Mouse (Mus musculus) G1E (cell line): ENCODE data around the gene Alad. TPM values are rescaled to one million over a fixed set of nuclear protein-coding genes. Genes with fewer than 3 reads are reported as not detected.
"Not testable (repeated sequence)": the region's sequence is repeated elsewhere in the genome, so short reads cannot be mapped to it uniquely, and the experiment has no call there.

ENCODE experiments used
- ATAC-seq: 2 replicates; pipeline ENCODE4 v1.8.0; 2016; ENCODE audit warnings: mild to moderate bottlenecking; ENCODE audit not compliant: insufficient number of reproducible peaks, poor library complexity, low FRiP score, severe bottlenecking; ENCODE audit errors: extremely low read depth
- DNase-seq: peaks from one replicate; pipeline ENCODE4 v3.0.0; 2012; ENCODE audit warnings: low spot score
- H3K27me3 ChIP-seq: 2 replicates; pipeline ENCODE4 v1.6.1; 2012; ENCODE audit warnings: mild to moderate bottlenecking, low read length, inconsistent platforms; ENCODE audit not compliant: insufficient read depth
- H3K36me3 ChIP-seq: replicated peaks from 2 replicates; pipeline ENCODE3; 2012; ENCODE audit warnings: mild to moderate bottlenecking, inconsistent platforms
- H3K4me1 ChIP-seq: 2 replicates; pipeline ENCODE4 v1.6.1; 2012; ENCODE audit warnings: low read depth, low read length, inconsistent platforms, mixed read lengths; ENCODE audit not compliant: insufficient read depth
- H3K4me3 ChIP-seq: 2 replicates; pipeline ENCODE4 v1.5.1; 2012; ENCODE audit warnings: low read depth, mild to moderate bottlenecking, inconsistent platforms, low read length, moderate library complexity, mixed read lengths
- H3K9me3 ChIP-seq: replicated peaks from 2 replicates; pipeline ENCODE4 v1.6.1; 2012; ENCODE audit warnings: inconsistent platforms
- CTCF ChIP-seq: IDR thresholded peaks from 2 replicates; pipeline ENCODE4 v1.5.1; 2012; ENCODE audit warnings: low read depth, low read length, inconsistent platforms, mixed read lengths
- GATA1 ChIP-seq: IDR thresholded peaks from 2 replicates; pipeline ENCODE4 v1.6.1; 2012; ENCODE audit warnings: borderline replicate concordance, low read length, inconsistent platforms, mixed read lengths
- GATA2 ChIP-seq: IDR thresholded peaks from 2 replicates; pipeline ENCODE4 v1.6.1; 2012; ENCODE audit warnings: low read depth, low read length, inconsistent platforms, borderline replicate concordance
- POLR2AphosphoS5 ChIP-seq: IDR thresholded peaks from 2 replicates; pipeline ENCODE4 v1.6.1; 2012; ENCODE audit warnings: low read depth, low read length, inconsistent platforms; ENCODE audit not compliant: insufficient replicate concordance
- TAL1 ChIP-seq: conservative IDR thresholded peaks from 2 replicates; pipeline ENCODE4 v1.6.1; 2012; ENCODE audit warnings: low read depth, low read length, inconsistent platforms, mixed read lengths
- polyA plus RNA-seq: library from polyadenylated mRNA; stranded (reverse); fragments of >175 nt; gene quantifications from 2 replicates; pipeline ENCODE4 v1.2.3, GENCODE M21; 2012
- total RNA-seq, 2 experiments: library from RNA; stranded (forward) in 1 of 2; stranded (reverse) in 1 of 2; fragments of 200-1000 nt in 1 of 2; fragments of >200 nt in 1 of 2; fragmentation: Nextera tagmentation in 1 of 2; gene quantifications; 2 replicates each; pipeline ENCODE4 v1.2.3; 2014 to 2017

The Alad gene
- total and polyA plus RNA-seq, 3 experiments = 49.4 to 196 (median 123) TPM

DNA sequence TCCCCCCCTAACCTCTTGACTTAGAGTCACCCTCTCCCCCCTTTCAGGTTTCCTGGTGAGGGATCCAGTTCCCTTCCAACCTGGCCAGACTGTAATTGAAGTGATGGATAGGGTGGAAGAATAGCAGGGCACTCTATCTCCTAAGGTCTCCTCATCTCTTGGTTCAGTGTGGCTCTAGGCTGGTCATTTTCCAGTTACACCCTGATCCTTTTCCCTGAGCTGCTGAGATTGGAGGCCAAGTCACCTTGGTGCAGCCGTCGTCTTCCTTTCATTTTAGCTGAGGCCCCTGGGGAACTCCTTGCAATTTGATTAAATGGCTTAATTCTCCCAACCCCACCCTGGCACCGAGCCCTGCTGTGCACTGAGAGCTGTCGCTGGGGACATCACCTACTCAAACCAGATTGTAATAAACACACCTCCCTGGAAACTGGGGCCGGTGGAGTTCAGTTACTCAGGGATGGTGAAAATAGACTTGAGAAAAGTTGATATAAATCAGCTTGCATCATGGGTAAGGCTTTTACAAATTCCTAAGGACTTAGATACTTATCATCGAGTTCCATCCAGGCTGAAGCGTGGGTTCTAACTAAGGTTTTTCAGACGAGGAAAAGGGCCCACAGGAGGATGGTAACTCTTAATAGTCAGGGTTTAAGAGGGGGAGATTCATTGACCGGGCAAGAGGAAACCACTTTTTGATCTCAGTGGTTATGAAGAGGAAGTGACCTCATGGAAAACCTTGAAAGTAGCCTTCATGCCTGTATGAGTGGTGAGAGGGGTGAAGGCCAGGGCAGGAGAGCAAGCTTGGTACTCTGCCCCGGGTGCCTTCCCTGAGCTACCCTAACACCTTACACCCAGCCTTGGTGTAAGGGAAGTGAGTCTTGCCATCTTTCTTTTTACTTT, 38.8 kb downstream of the Alad start:
- Histone ChIP-seq H3K36me3 (no peaks in the 10 kb centered on the region), H3K27me3 (0 out of 2 replicates have a peak, but pooled peaks cover 2% of the 10 kb centered on the region), H3K4me3 (no peak overlapping the region), H3K9me3 (no peaks in the 10 kb centered on the region), H3K4me1 (peaks cover 20% of the 10 kb centered on the region)
- no peak for TF ChIP-seq GATA2
- TF ChIP-seq CTCF = no peak
- TF ChIP-seq POLR2AphosphoS5 = no peak
- TF ChIP-seq TAL1 = no peak
- no peak for TF ChIP-seq GATA1
- ATAC-seq (no peak), DNase-seq (no peak)

DNA sequence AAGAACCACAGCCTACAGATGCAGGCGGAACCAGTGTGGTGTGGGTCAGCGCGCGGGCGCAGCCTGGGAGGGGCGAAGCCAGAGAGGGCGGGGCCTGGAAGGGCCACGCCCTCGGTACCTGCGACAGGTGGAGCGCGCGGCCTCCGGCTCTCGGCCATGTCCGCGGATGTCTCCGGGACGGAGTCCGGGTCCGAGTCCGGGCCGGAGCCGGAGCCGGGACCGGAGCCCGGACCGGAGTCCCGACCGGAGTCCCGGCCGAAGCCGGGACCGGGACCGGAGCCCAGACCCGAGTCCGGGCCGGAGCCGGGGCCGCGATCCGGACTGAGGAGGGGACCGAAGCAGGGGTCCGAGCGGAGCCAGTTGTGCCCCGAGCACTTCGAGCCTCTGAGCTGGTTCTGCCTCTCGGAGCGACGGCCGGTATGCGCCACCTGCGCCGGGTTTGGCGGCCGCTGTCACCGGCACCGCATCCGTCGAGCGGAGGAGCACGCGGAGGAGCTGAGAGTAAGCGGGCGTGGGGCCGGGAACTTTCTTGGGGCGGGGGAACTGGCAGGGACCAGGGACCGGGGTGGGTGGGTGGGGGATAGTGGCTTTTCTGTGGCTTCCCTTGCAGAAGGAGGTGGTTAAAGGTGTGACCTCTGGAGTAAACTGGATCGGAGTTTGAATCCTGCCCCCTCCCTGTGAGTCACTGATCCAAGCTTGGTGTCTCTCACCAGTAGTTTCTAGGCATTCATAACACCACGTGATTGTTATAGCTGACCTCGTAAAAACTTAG, 39.6 kb downstream of the Alad start, which contains the start of gene Bspry:
Bspry (plus strand) TSS at position 117 of the 772 bp plus-strand sequence.
- TF ChIP-seq TAL1 (no peak), POLR2AphosphoS5 (no peak), GATA1 (no peak), CTCF (no peak), GATA2 (no peak)
- Histone ChIP-seq H3K9me3 (no peaks in the 10 kb centered on the region), H3K36me3 (no peaks in the 10 kb centered on the region), H3K4me1 (peaks cover 14% of the 10 kb centered on the region), H3K4me3 (no peak within 1 kb of the TSS), H3K27me3 (0 out of 2 replicates have a peak, but pooled peaks cover 2% of the 10 kb centered on the region)
- ATAC-seq (no peak), DNase-seq (no peak)

GRCm38 (mm10) chr4:62479593-62479936, 40.2 kb downstream of the Alad start:
- not testable (repeated sequence) for H3K36me3 ChIP-seq, H3K9me3 ChIP-seq, H3K27me3 ChIP-seq, H3K4me3 ChIP-seq, DNase-seq, ATAC-seq, H3K4me1 ChIP-seq

- ATAC-seq (no peak), DNase-seq (no peak)
- no peaks in the 10 kb centered on the region for H3K9me3 ChIP-seq
- no peak overlapping the region for H3K4me3 ChIP-seq
- peaks cover 9% of the 10 kb centered on the region for H3K4me1 ChIP-seq
- TF ChIP-seq GATA1 (no peak), GATA2 (no peak), POLR2AphosphoS5 (no peak), CTCF (no peak), TAL1 (no peak)
- no peaks in the 10 kb centered on the region for H3K36me3 ChIP-seq
- 0 out of 2 replicates have a peak, but pooled peaks cover 2% of the 10 kb centered on the region for H3K27me3 ChIP-seq
Observed at GRCm38 (mm10) chr4:62477542-62478244, 42.0 kb downstream of the Alad start.

GRCm38 (mm10) chr4:62475793-62476192, 43.9 kb downstream of the Alad start:
- ATAC-seq = no peak
- H3K27me3 ChIP-seq = 0 out of 2 replicates have a peak, but pooled peaks cover 2% of the 10 kb centered on the region
- DNase-seq = no peak

DNA sequence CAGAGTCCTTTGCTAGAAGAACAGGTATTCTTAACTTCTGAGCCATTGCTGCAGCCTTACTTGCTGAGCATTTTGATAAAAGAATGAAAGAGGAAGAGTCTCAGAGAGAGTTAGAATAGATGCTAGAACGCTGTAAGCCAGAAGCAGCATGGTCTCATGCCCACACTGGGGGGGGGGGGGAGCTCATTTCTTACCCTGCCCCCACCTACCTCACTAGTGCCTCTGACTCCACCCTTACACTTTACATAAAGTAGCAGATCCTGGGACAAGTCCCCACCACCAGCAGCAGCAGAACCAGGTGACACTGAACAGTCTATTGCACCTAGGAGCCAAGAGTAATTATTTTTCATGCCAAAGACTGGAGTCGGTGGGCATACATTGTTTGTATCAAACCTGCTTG, 44.6 kb downstream of the Alad start:
- no peak for ATAC-seq
- TF ChIP-seq TAL1 (no peak), POLR2AphosphoS5 (no peak), CTCF (no peak), GATA2 (no peak), GATA1 (no peak)
- no peaks in the 10 kb centered on the region for H3K9me3 ChIP-seq
- H3K4me3 ChIP-seq = no peak overlapping the region
- H3K27me3 ChIP-seq = 0 out of 2 replicates have a peak, but pooled peaks cover 2% of the 10 kb centered on the region
- no peak for DNase-seq
- H3K4me1 ChIP-seq = peaks cover 13% of the 10 kb centered on the region
- no peaks in the 10 kb centered on the region for H3K36me3 ChIP-seq

More at GRCm38 (mm10) chr4:62475793-62476192, 43.9 kb downstream of the Alad start:
- Histone ChIP-seq H3K4me3 (no peak overlapping the region), H3K9me3 (no peaks in the 10 kb centered on the region), H3K4me1 (peaks cover 10% of the 10 kb centered on the region), H3K36me3 (no peaks in the 10 kb centered on the region)
- TF ChIP-seq TAL1 (no peak), GATA1 (no peak), GATA2 (no peak), CTCF (no peak), POLR2AphosphoS5 (no peak)
